Mouse (Mus musculus): ENCODE measurements around the gene Pde4b. TPM values are rescaled to one million over a fixed set of nuclear protein-coding genes. Genes with fewer than 3 reads are reported as not detected.
"Not testable (repeated sequence)": the region's sequence is repeated elsewhere in the genome, so short reads cannot be mapped to it uniquely, and the experiment has no call there.

Gene Pde4b
- polyA plus RNA-seq, 1 experiment, result 11.5 TPM

DNA sequence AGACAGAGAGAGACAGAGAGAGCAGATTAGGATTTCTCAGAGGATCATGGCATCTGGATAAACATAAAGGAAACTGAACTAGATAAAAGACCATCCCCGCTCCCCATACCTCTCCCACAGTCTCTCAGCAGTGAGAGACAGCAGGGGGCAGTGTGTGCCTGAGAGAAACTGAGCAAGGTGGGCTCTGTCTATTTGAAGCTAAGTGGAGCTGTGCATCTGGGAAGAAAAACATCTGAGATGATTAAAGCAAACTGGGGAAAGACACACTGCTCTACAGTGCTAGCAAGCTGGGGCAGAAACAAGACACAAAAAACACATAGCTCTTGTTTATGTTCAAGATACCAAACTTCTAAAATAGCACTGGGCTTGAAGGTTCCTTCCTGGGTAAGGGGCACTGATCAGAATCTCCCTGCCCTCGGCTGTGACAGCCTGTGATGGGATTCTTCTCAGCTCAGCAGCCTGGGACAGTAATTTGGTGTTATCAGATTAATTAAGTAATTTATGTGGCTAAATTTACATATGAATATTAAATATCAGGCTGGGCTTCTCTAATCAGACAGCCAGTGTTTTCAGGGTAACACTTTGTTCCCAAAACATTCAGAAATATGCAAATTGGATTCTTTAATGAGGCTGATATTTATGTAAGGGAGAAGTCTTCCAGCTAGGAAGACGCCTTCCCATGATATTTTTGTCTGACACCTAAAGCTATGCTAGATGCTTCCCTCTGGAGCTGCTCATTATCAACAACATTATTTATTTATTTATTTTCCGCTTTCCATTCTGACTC lies 399.0 kb downstream of the Pde4b start:
- Histone ChIP-seq H3K27me3 (replicated peaks; ENCODE audit: control insufficient read depth, insufficient read depth, low read length) (no peaks in the 10 kb centered on the region), H3K27ac (ENCODE audit: insufficient read depth, low read depth, low read length) (no peak overlapping the region), H3K4me3 (ENCODE audit: insufficient read depth, low read depth, low read length) (no peak overlapping the region), H3K4me1 (ENCODE audit: control insufficient read depth, insufficient read depth, low read length) (peaks cover 4% of the 10 kb centered on the region; the same call in 1 of the 2 replicates), H3K36me3 (ENCODE audit: control insufficient read depth, insufficient read depth, low read length) (no peaks in the 10 kb centered on the region)
- DNase-seq, result no peak
- TF ChIP-seq CTCF (conservative IDR thresholded peaks at IDR 0.05; ENCODE audit: insufficient read depth, insufficient read length, low read depth, low read length) (peak; percentile 30), POLR2A (IDR thresholded peaks at IDR 0.05; ENCODE audit: low read depth, low read length) (no peak)
- 51% methylated on average over 4 of the region's 4 CpGs for WGBS

DNA sequence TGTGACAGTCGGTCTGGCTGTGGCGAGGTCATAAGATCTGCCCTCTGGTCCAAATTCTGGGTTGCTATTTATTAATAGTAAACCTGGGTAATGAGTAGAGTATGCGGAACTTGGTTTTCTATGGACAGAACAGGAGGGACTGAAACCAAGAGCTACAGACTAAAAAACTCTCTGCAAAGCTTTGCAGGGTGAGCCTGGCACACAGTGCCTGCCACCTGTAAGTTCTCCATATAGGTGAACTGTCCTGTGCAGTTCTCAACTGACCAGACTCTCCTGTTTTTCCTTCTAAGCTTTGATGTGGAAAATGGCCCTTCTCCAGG lies 399.5 kb downstream of the Pde4b start:
- Histone ChIP-seq H3K27ac (ENCODE audit: insufficient read depth, low read depth, low read length) (peak overlapping the region; percentile 21; the same call in 1 of the 2 replicates), H3K27me3 (replicated peaks; ENCODE audit: control insufficient read depth, insufficient read depth, low read length) (no peaks in the 10 kb centered on the region), H3K36me3 (ENCODE audit: control insufficient read depth, insufficient read depth, low read length) (no peaks in the 10 kb centered on the region), H3K4me3 (ENCODE audit: insufficient read depth, low read depth, low read length) (peak overlapping the region; percentile 16; the same call in 1 of the 2 replicates), H3K4me1 (ENCODE audit: control insufficient read depth, insufficient read depth, low read length) (peaks cover 4% of the 10 kb centered on the region; the same call in 1 of the 2 replicates)
- TF ChIP-seq POLR2A (IDR thresholded peaks at IDR 0.05; ENCODE audit: low read depth, low read length) (no peak), CTCF (conservative IDR thresholded peaks at IDR 0.05; ENCODE audit: insufficient read depth, insufficient read length, low read depth, low read length) (no peak)
- peak; percentile 73 for DNase-seq
- 40% methylated on average over 3 of the region's 3 CpGs for WGBS

DNA sequence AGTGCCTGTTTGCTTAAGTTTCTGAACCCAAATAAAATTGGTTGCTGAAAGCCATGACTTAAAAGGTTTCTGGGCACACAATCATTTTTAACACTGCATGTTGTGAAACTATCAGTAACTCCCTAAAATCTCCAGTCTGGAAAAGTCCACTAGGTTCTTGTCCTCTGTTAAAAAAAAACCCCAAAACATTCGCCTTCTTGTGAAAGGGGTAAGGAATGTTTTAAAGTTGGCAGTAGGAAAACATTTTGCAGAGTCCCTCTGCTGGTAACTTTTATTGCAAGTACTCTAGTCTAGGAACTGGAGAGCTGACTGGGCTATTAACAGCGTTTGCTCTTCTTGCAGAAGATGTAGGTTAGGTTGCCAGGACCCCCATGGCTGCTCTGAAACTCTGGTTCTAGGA lies 400.7 kb downstream of the Pde4b start:
- H3K4me3 ChIP-seq (ENCODE audit: insufficient read depth, low read depth, low read length), result no peak overlapping the region
- no peak for TF ChIP-seq CTCF (conservative IDR thresholded peaks at IDR 0.05; ENCODE audit: insufficient read depth, insufficient read length, low read depth, low read length)
- no peak for TF ChIP-seq POLR2A (IDR thresholded peaks at IDR 0.05; ENCODE audit: low read depth, low read length)
- no peak for DNase-seq
- 23% methylated on average over 2 of the region's 2 CpGs for WGBS
- no peak overlapping the region for H3K27ac ChIP-seq (ENCODE audit: insufficient read depth, low read depth, low read length)
- no peaks in the 10 kb centered on the region for H3K27me3 ChIP-seq (replicated peaks; ENCODE audit: control insufficient read depth, insufficient read depth, low read length)
- peaks cover 4% of the 10 kb centered on the region; the same call in 1 of the 2 replicates for H3K4me1 ChIP-seq (ENCODE audit: control insufficient read depth, insufficient read depth, low read length)
- H3K36me3 ChIP-seq (ENCODE audit: control insufficient read depth, insufficient read depth, low read length), result no peaks in the 10 kb centered on the region

DNA sequence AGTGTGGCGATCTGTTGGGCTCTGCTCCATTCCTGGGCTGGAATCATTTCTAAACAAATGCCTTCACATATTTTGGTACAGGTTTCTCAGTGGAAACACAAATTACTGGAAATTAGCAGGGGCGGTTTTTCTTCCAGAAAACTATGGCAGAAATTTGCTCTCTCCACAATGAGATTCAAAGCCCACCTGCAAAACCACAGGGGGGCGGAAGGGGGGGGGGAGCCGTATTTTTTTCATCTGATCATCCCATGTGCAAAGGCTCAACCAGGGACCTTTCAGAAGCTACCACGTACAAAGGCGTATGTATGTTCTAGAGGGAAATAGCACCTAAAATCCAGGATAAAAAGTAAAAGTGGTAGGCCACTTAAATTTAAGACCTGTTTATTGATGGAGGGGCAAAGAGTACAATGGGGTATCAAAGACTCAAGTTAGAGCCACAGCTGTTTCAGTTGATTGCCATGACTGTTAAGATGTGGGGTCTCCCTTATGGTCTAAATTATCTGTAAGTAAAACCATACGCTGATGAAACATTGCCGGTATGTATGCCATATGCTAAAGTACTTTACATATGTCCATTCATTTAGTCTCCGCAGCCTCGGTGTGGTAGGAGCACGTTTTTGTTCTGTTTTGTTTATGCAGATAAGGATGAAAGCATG lies 404.3 kb downstream of the Pde4b start:
- WGBS, result 85% methylated on average over 11 of the region's 11 CpGs
- H3K36me3 ChIP-seq (ENCODE audit: control insufficient read depth, insufficient read depth, low read length), result no peaks in the 10 kb centered on the region
- no peak overlapping the region for H3K27ac ChIP-seq (ENCODE audit: insufficient read depth, low read depth, low read length)
- peaks cover 2% of the 10 kb centered on the region; the same call in 1 of the 2 replicates for H3K4me1 ChIP-seq (ENCODE audit: control insufficient read depth, insufficient read depth, low read length)
- DNase-seq, result no peak
- TF ChIP-seq POLR2A (IDR thresholded peaks at IDR 0.05; ENCODE audit: low read depth, low read length), result no peak
- TF ChIP-seq CTCF (conservative IDR thresholded peaks at IDR 0.05; ENCODE audit: insufficient read depth, insufficient read length, low read depth, low read length), result no peak
- no peaks in the 10 kb centered on the region for H3K27me3 ChIP-seq (replicated peaks; ENCODE audit: control insufficient read depth, insufficient read depth, low read length)
- no peak overlapping the region for H3K4me3 ChIP-seq (ENCODE audit: insufficient read depth, low read depth, low read length)

DNA sequence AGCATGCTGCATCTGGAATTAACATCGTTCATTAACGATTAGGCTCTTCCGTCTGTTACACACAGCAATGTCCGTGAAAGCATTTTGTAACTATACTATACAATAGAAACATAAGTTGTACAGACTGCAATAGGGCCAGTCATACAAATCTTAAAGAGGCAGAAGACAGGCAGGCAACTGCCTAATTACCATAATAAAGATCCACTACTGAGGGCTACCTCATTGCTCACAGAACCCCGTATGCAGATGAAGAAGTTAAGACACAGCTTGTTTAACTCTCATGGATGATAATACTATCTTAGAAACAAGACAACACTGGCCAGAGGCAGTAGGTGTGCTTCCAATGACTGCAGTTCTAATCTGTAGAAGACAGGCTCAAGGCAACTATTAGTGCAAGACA lies 405.6 kb downstream of the Pde4b start:
- no peak for TF ChIP-seq CTCF (conservative IDR thresholded peaks at IDR 0.05; ENCODE audit: insufficient read depth, insufficient read length, low read depth, low read length)
- TF ChIP-seq POLR2A (IDR thresholded peaks at IDR 0.05; ENCODE audit: low read depth, low read length), result no peak
- DNase-seq, result no peak
- Histone ChIP-seq H3K27ac (ENCODE audit: insufficient read depth, low read depth, low read length) (no peak overlapping the region), H3K4me1 (ENCODE audit: control insufficient read depth, insufficient read depth, low read length) (no peaks in the 10 kb centered on the region; the same call in 1 of the 2 replicates), H3K36me3 (ENCODE audit: control insufficient read depth, insufficient read depth, low read length) (no peaks in the 10 kb centered on the region), H3K27me3 (replicated peaks; ENCODE audit: control insufficient read depth, insufficient read depth, low read length) (no peaks in the 10 kb centered on the region), H3K4me3 (ENCODE audit: insufficient read depth, low read depth, low read length) (no peak overlapping the region)
- WGBS, result 96% methylated on average over 5 of the region's 5 CpGs

DNA sequence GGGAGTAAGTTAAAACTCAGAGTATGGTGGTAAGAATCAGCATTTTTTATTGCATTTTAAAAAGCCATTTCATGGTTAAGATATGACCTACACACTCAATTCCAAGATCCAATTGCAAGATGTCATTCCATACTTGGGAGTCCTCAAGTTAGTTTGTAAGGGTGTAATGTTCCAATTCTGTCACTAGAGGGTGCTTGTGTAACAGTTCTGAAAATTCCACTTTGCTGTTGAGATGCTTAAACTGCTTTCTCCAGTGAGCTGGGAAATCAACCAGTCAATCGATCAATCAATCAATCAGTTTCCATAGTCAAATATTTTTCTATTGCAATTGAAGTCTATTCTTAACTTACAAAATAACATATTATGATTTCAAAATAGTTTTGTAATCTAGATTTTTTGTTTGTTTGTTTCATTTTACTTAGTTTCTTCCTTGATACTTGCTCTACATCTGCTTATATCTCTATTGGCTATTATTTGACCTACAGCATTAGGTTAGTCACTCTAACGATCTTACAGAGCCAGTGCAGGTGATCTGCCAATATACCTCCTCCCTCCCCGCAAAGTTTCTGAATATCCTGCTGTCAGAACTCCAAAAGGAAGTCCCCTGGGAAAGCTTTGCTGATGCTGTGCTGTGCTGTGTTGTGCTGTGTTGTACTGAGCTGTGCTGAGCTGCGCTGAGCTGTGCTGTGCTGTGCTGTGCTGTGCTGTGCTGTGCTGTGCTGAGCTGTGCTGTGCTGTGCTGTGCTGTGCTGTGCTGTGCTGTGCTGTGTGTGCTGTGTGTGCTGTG lies 406.2 kb downstream of the Pde4b start:
- no peaks in the 10 kb centered on the region for H3K27me3 ChIP-seq (replicated peaks; ENCODE audit: control insufficient read depth, insufficient read depth, low read length)
- peak; percentile 73 for DNase-seq
- WGBS, result 41% methylated on average over 4 of the region's 4 CpGs
- H3K4me3 ChIP-seq (ENCODE audit: insufficient read depth, low read depth, low read length), result no peak overlapping the region
- H3K4me1 ChIP-seq (ENCODE audit: control insufficient read depth, insufficient read depth, low read length), result no peaks in the 10 kb centered on the region
- no peaks in the 10 kb centered on the region for H3K36me3 ChIP-seq (ENCODE audit: control insufficient read depth, insufficient read depth, low read length)
- no peak overlapping the region for H3K27ac ChIP-seq (ENCODE audit: insufficient read depth, low read depth, low read length)
- TF ChIP-seq POLR2A (IDR thresholded peaks at IDR 0.05; ENCODE audit: low read depth, low read length), result no peak
- peak; percentile 26; the same call in 1 of the 2 replicates for TF ChIP-seq CTCF (conservative IDR thresholded peaks at IDR 0.05; ENCODE audit: insufficient read depth, insufficient read length, low read depth, low read length)

DNA sequence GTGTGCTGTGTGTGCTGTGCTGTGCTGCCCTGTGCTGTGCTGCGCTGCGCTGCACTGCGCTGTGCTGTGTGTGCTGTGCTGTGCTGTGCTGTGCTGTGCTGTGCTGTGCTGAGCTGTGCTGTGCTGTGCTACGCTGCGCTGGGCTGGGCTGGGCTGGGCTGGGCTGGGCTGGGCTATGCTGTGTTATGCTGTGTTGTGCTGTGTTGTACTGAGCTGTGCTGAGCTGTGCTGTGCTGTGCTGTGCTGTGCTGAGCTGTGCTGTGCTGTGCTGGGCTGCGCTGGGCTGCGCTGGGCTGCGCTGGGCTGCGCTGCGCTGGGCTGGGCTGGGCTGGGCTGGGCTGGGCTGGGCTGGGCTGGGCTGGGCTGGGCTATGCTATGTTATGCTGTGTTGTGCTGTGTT lies 406.9 kb downstream of the Pde4b start:
- not testable (repeated sequence) for DNase-seq; H3K4me1 ChIP-seq (ENCODE audit: control insufficient read depth, insufficient read depth, low read length); H3K27ac ChIP-seq (ENCODE audit: insufficient read depth, low read depth, low read length); H3K4me3 ChIP-seq (ENCODE audit: insufficient read depth, low read depth, low read length); H3K36me3 ChIP-seq (ENCODE audit: control insufficient read depth, insufficient read depth, low read length); H3K27me3 ChIP-seq (replicated peaks; ENCODE audit: control insufficient read depth, insufficient read depth, low read length)
- WGBS, result 86% methylated on average over 9 of the region's 10 CpGs

All from kidney, adult 2 months (tissue).